Mouse (Mus musculus) right cerebral cortex, postnatal 10 days (tissue): ENCODE results near the gene Nup88.
"Not testable (repeated sequence)": the region's sequence is repeated elsewhere in the genome, so short reads cannot be mapped to it uniquely, and the experiment has no call there.

Experiments used
- DNase-seq, 2 experiments: peaks; one replicate each; pipeline ENCODE4 v3.0.0; 2021; ENCODE audit warnings: low spot score in 2 of 2

Nup88 gene

GRCm38 (mm10) chr11:70970560-70971540 lies 1.1 kb upstream of the Nup88 start:
- no peak for DNase-seq

- DNase-seq, result peak in 1 of 2 experiments; percentile 61
Observed at GRCm38 (mm10) chr11:70969271-70969794, 440 bp downstream of the Nup88 start.

DNA sequence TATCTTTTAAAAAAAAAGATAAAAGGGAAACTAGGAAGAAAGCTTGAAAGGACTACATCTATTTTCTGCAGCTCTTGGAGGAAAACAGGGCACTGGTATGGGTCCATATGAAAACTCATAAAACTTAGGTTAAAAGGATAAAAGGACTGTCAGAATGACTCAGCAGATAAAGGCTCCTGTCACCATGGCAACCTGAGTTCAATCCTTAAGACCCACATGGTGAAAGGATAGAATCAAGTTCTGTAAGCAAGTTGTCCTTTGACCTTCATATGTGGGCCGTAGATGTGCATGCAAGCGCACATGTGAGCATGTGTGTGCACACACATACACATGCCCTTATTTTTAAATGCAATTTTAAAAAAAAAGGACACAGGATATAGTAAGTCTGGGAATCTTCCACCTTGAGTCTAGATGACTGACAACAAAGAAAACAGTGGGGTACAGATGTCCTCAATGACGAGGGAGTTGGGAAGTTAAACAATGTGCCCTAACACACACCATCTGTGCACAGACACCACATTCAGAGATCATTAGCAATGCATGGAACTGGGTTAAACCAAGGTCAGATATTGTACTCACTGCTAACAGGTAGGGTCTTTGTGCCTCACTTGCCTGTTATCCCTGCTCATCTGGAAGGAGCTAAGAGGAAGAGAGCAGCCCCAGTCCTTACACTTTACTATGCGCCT lies 5.4 kb downstream of the Nup88 start:
- no peak for DNase-seq

GRCm38 (mm10) chr11:70960786-70961554 lies 8.8 kb downstream of the Nup88 start:
- DNase-seq, result no peak

DNA sequence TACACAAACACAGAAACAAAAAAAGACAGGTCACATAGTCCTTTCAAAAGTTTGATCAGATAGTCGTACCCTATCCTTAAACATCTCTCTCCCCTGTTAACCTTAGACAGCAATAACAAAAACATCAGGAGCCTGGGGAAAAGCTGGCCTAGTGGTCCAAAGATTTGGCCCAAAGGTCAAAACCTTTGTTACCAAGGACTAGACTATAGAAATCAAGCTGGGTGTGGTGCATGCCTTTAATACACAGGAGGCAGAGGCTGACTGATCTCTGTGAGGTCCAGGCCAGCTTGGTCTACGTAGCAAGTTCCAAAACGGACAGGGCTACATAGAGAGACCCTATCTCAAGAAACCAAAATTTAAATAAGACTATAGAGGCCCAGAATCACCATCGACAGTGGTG lies 15.1 kb downstream of the Nup88 start:
- DNase-seq, result no peak

- no peak for DNase-seq
Observed at GRCm38 (mm10) chr11:70944935-70945817, 24.6 kb downstream of the Nup88 start.

GRCm38 (mm10) chr11:70943651-70944050 lies 26.1 kb downstream of the Nup88 start:
- no peak for DNase-seq

DNA sequence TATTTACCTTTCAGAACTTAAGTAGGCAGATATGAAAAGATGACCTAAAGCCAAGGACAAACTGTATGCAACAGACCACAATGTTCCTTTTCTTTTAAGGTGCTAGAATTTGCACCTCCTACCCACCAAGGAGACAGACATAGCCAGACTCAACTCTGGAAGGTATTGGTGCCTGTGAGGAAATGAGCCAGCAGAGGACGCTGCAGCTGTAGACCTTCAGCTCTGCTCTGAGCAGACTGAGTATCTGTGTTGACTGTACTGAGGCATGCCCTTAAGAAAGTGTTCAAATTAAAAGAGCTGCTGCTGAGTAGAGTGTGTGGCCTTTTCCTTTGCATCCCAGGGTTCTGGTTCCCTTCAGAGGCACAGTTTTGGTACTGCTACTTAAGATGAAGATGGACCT lies 27.2 kb downstream of the Nup88 start:
- DNase-seq, result no peak

DNA sequence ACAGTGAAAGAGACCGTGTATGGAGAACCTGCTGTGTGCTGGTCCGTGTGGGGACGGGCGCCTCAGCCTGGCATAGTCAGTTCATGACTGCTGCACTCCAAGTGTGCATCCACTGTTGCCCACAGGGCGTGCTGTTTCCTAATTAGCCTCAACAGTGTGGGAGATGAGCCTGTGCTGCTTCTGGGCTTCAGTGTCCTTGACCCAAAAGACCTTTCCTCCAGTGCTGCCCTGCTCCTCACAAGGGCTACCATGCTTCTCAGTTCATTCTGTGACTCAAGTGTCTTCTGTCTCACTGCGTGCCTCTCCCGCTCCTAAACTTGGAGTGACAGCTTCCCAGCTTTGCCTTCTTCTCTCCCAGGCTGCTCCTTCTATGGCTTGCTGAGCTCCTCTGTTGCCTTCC lies 34.5 kb downstream of the Nup88 start:
- DNase-seq, result no peak

GRCm38 (mm10) chr11:70931461-70931860 lies 38.3 kb downstream of the Nup88 start:
- DNase-seq, result no peak

- no peak for DNase-seq
Observed at GRCm38 (mm10) chr11:70919524-70919923, 50.2 kb downstream of the Nup88 start.

- DNase-seq, result peak in 1 of 2 experiments; percentile 40
Observed at GRCm38 (mm10) chr11:70917896-70918295, 51.9 kb downstream of the Nup88 start.

DNA sequence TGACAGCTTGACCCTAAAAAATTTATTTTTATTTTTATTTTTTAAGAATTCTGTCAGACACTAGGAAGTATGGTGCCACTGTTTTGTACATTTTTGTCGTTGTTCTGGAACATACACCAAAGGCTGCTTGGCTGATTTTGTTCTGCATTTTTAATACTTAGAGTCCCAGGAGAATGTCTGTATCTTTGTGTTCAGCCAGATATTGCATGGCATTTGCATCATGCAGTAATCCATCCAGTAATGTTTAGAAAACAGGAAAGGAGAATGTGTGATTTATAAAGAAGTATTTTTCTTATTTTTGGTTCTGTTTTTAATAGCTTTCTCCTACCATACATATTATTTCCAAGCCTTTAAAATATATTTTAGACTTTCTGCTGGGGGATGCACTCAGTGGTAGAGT lies 57.9 kb downstream of the Nup88 start:
- DNase-seq, result no peak

- DNase-seq, result no peak
Observed at GRCm38 (mm10) chr11:70911323-70911722, 58.5 kb downstream of the Nup88 start.

DNA sequence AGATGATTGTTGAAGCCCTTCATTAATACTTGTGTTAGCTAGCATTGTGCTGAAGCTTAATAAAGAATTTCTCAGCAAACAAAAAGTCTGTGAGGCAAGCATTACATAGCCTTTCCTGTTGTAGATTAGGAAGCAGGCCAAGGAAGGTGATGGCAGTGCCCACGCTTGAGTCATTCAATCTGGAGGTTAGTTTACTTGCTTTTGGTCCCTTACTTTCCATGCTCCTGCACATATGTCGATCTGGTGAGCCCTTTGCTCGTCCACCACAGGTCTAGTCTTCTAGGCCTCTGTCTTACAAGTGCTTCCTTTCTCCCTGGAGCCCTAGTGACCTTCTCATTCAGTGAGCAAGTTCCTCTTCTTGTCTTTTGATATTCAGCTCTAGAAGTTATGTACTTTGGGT lies 63.1 kb downstream of the Nup88 start:
- DNase-seq, result no peak

GRCm38 (mm10) chr11:70898182-70898581 lies 71.6 kb downstream of the Nup88 start:
- DNase-seq, result not testable (repeated sequence)

GRCm38 (mm10) chr11:70897680-70898079 lies 72.1 kb downstream of the Nup88 start:
- no peak for DNase-seq
